Mouse (Mus musculus): ENCODE data around the gene Wasf2. TPM values are rescaled to one million over a fixed set of nuclear protein-coding genes. Genes with fewer than 3 reads are reported as not detected.
A peak's percentile ranks its signal among the peaks of the same experiment; 100 is the strongest.

The Wasf2 gene
- polyA plus RNA-seq, 1 experiment from 2014 or later = 50.0 TPM

- Histone ChIP-seq H3K4me3 (no peak overlapping the region), H3K4me2 (replicated peaks) (no peak overlapping the region), H3K4me1 (no peaks in the 10 kb centered on the region), H3K9me3 (no peaks in the 10 kb centered on the region), H3K27me3 (peaks cover 24% of the 10 kb centered on the region), H3K36me3 (no peaks in the 10 kb centered on the region), H3K9ac (replicated peaks) (no peak overlapping the region), H3K27ac (replicated peaks) (no peak overlapping the region)
- ATAC-seq (ENCODE audit: low FRiP score, low read depth) = no peak
- WGBS = 70% methylated on average over 5 of the region's 5 CpGs
Observed at GRCm38 (mm10) chr4:133234771-133235170, 104.5 kb downstream of the Wasf2 start.

- H3K4me1 ChIP-seq = peaks cover 2% of the 10 kb centered on the region
- no peak overlapping the region for H3K4me2 ChIP-seq (replicated peaks)
- H3K27ac ChIP-seq (replicated peaks) = no peak overlapping the region
- peaks cover 31% of the 10 kb centered on the region for H3K27me3 ChIP-seq
- H3K36me3 ChIP-seq = no peaks in the 10 kb centered on the region
- 0 out of 2 replicates have a peak, but pooled peaks cover 3% of the 10 kb centered on the region for H3K9me3 ChIP-seq
- H3K4me3 ChIP-seq = no peak overlapping the region
- H3K9ac ChIP-seq (replicated peaks) = no peak overlapping the region
- WGBS = 80% methylated on average over 5 of the region's 5 CpGs
- no peak for ATAC-seq (ENCODE audit: low FRiP score, low read depth)
Observed at GRCm38 (mm10) chr4:133235415-133235814, 105.1 kb downstream of the Wasf2 start.

- H3K27ac ChIP-seq (replicated peaks) = no peak overlapping the region
- H3K4me3 ChIP-seq = no peak overlapping the region
- H3K9ac ChIP-seq (replicated peaks) = no peak overlapping the region
- H3K9me3 ChIP-seq = 0 out of 2 replicates have a peak, but pooled peaks cover 3% of the 10 kb centered on the region
- peaks cover 55% of the 10 kb centered on the region for H3K27me3 ChIP-seq
- WGBS = 85% methylated on average over 4 of the region's 4 CpGs
- H3K4me1 ChIP-seq = peaks cover 9% of the 10 kb centered on the region
- H3K36me3 ChIP-seq = no peaks in the 10 kb centered on the region
- no peak overlapping the region for H3K4me2 ChIP-seq (replicated peaks)
- no peak for ATAC-seq (ENCODE audit: low FRiP score, low read depth)
Observed at GRCm38 (mm10) chr4:133237911-133238310, 107.6 kb downstream of the Wasf2 start.

GRCm38 (mm10) chr4:133240490-133240921 lies 110.2 kb downstream of the Wasf2 start, which contains the start of gene Map3k6:
TSS of gene Map3k6 (plus strand) at chr4:133240818.
- 0 out of 2 replicates have a peak, but pooled peaks cover 3% of the 10 kb centered on the region for H3K9me3 ChIP-seq
- 5% methylated on average over 16 of the region's 16 CpGs for WGBS
- ATAC-seq (ENCODE audit: low FRiP score, low read depth) = no peak
- peaks cover 72% of the 10 kb centered on the region for H3K27me3 ChIP-seq
- peak within 1 kb of the TSS; percentile 53 for H3K4me3 ChIP-seq
- H3K4me2 ChIP-seq (replicated peaks) = peak within 1 kb of the TSS; percentile 82
- H3K36me3 ChIP-seq = no peaks in the 10 kb centered on the region
- H3K4me1 ChIP-seq = peaks cover 9% of the 10 kb centered on the region
- H3K27ac ChIP-seq (replicated peaks) = no peak within 1 kb of the TSS
- peak within 1 kb of the TSS; percentile 48 for H3K9ac ChIP-seq (replicated peaks)

- H3K4me1 ChIP-seq = peaks cover 9% of the 10 kb centered on the region
- H3K36me3 ChIP-seq = no peaks in the 10 kb centered on the region
- H3K4me2 ChIP-seq (replicated peaks) = peak overlapping the region; percentile 82
- peak overlapping the region; percentile 53 for H3K4me3 ChIP-seq
- peaks cover 74% of the 10 kb centered on the region for H3K27me3 ChIP-seq
- H3K9ac ChIP-seq (replicated peaks) = peak overlapping the region; percentile 48
- no peak overlapping the region for H3K27ac ChIP-seq (replicated peaks)
- 1% methylated on average over 78 of the region's 78 CpGs for WGBS
- 0 out of 2 replicates have a peak, but pooled peaks cover 3% of the 10 kb centered on the region for H3K9me3 ChIP-seq
- peak; percentile 94 for ATAC-seq (ENCODE audit: low FRiP score, low read depth)
Observed at GRCm38 (mm10) chr4:133240934-133241908, 110.9 kb downstream of the Wasf2 start.

GRCm38 (mm10) chr4:133241910-133242309 lies 111.6 kb downstream of the Wasf2 start:
- WGBS = 30% methylated on average over 11 of the region's 11 CpGs
- peaks cover 81% of the 10 kb centered on the region for H3K27me3 ChIP-seq
- peak overlapping the region; percentile 82 for H3K4me2 ChIP-seq (replicated peaks)
- ATAC-seq (ENCODE audit: low FRiP score, low read depth) = 0 out of 2 replicates have a peak, but pooled peaks have one; percentile 14
- no peaks in the 10 kb centered on the region for H3K36me3 ChIP-seq
- no peak overlapping the region for H3K9ac ChIP-seq (replicated peaks)
- peaks cover 9% of the 10 kb centered on the region for H3K4me1 ChIP-seq
- H3K9me3 ChIP-seq = 0 out of 2 replicates have a peak, but pooled peaks cover 3% of the 10 kb centered on the region
- peak overlapping the region; percentile 53 for H3K4me3 ChIP-seq
- H3K27ac ChIP-seq (replicated peaks) = no peak overlapping the region

GRCm38 (mm10) chr4:133242710-133243109 lies 112.4 kb downstream of the Wasf2 start:
- Histone ChIP-seq H3K4me3 (no peak overlapping the region), H3K36me3 (no peaks in the 10 kb centered on the region), H3K9me3 (0 out of 2 replicates have a peak, but pooled peaks cover 3% of the 10 kb centered on the region), H3K4me1 (peaks cover 9% of the 10 kb centered on the region), H3K4me2 (replicated peaks) (no peak overlapping the region), H3K27ac (replicated peaks) (no peak overlapping the region), H3K9ac (replicated peaks) (no peak overlapping the region), H3K27me3 (peaks cover 89% of the 10 kb centered on the region)
- ATAC-seq (ENCODE audit: low FRiP score, low read depth) = no peak
- WGBS = 62% methylated on average over 9 of the region's 9 CpGs

- peaks cover 97% of the 10 kb centered on the region for H3K27me3 ChIP-seq
- no peaks in the 10 kb centered on the region for H3K36me3 ChIP-seq
- no peak overlapping the region for H3K9ac ChIP-seq (replicated peaks)
- peaks cover 9% of the 10 kb centered on the region for H3K4me1 ChIP-seq
- WGBS = 66% methylated on average over 13 of the region's 13 CpGs
- H3K4me3 ChIP-seq = no peak overlapping the region
- H3K4me2 ChIP-seq (replicated peaks) = no peak overlapping the region
- H3K9me3 ChIP-seq = 0 out of 2 replicates have a peak, but pooled peaks cover 3% of the 10 kb centered on the region
- ATAC-seq (ENCODE audit: low FRiP score, low read depth) = no peak
- no peak overlapping the region for H3K27ac ChIP-seq (replicated peaks)
Observed at GRCm38 (mm10) chr4:133243538-133243937, 113.2 kb downstream of the Wasf2 start.

GRCm38 (mm10) chr4:133244289-133244688 lies 114.0 kb downstream of the Wasf2 start:
- Histone ChIP-seq H3K9ac (replicated peaks) (no peak overlapping the region), H3K27me3 (peaks cover 97% of the 10 kb centered on the region), H3K9me3 (0 out of 2 replicates have a peak, but pooled peaks cover 3% of the 10 kb centered on the region), H3K36me3 (no peaks in the 10 kb centered on the region), H3K27ac (replicated peaks) (no peak overlapping the region), H3K4me2 (replicated peaks) (no peak overlapping the region), H3K4me3 (no peak overlapping the region), H3K4me1 (peaks cover 9% of the 10 kb centered on the region)
- no peak for ATAC-seq (ENCODE audit: low FRiP score, low read depth)
- WGBS = 86% methylated on average over 1 of the region's 1 CpGs

GRCm38 (mm10) chr4:133247072-133247471 lies 116.8 kb downstream of the Wasf2 start:
- Histone ChIP-seq H3K4me1 (peaks cover 11% of the 10 kb centered on the region), H3K27ac (replicated peaks) (no peak overlapping the region), H3K9ac (replicated peaks) (no peak overlapping the region), H3K4me2 (replicated peaks) (no peak overlapping the region), H3K27me3 (peaks cover 98% of the 10 kb centered on the region), H3K36me3 (no peaks in the 10 kb centered on the region), H3K4me3 (no peak overlapping the region), H3K9me3 (no peaks in the 10 kb centered on the region)
- 22% methylated on average over 15 of the region's 15 CpGs for WGBS
- ATAC-seq (ENCODE audit: low FRiP score, low read depth) = no peak

GRCm38 (mm10) chr4:133247806-133248449 lies 117.6 kb downstream of the Wasf2 start:
- no peak overlapping the region for H3K4me2 ChIP-seq (replicated peaks)
- H3K4me1 ChIP-seq = peaks cover 11% of the 10 kb centered on the region
- no peaks in the 10 kb centered on the region for H3K36me3 ChIP-seq
- no peak overlapping the region for H3K4me3 ChIP-seq
- ATAC-seq (ENCODE audit: low FRiP score, low read depth) = no peak
- no peak overlapping the region for H3K27ac ChIP-seq (replicated peaks)
- no peaks in the 10 kb centered on the region for H3K9me3 ChIP-seq
- H3K9ac ChIP-seq (replicated peaks) = no peak overlapping the region
- 81% methylated on average over 13 of the region's 13 CpGs for WGBS
- H3K27me3 ChIP-seq = peaks cover 98% of the 10 kb centered on the region
